Mouse (Mus musculus): ENCODE measurements at regions not wholly inside any gene's neighbourhood (a gene's known extent, or its start where the extent isn't known, plus 50 kb on each side); places are given as distances from the start of the nearest gene placed in this dataset.

- DNase-seq: no peak
These were observed 271.3 kb upstream of the Gpc5 start for GRCm38 (mm10) chr14:114820677-114821076.

GRCm38 (mm10) chr14:114821098-114821594, 270.9 kb upstream of the Gpc5 start:
- no peak for DNase-seq

GRCm38 (mm10) chr14:114821672-114822071, 270.3 kb upstream of the Gpc5 start:
- no peak for DNase-seq

- no peak for DNase-seq
These were observed 265.2 kb upstream of the Gpc5 start for GRCm38 (mm10) chr14:114826662-114827321.

GRCm38 (mm10) chr14:114829310-114829709, 262.7 kb upstream of the Gpc5 start:
- DNase-seq: no peak

GRCm38 (mm10) chr14:114832987-114833386, 259.0 kb upstream of the Gpc5 start:
- peak; percentile 15 for DNase-seq

GRCm38 (mm10) chr14:114836723-114837349, 255.2 kb upstream of the Gpc5 start:
- DNase-seq: no peak

- DNase-seq: no peak
These were observed 254.3 kb upstream of the Gpc5 start for GRCm38 (mm10) chr14:114837652-114838276.

GRCm38 (mm10) chr14:114839340-114839903, 252.6 kb upstream of the Gpc5 start:
- no peak for DNase-seq

GRCm38 (mm10) chr14:114840766-114841165, 251.2 kb upstream of the Gpc5 start:
- DNase-seq: no peak

- DNase-seq: no peak
These were observed 250.5 kb upstream of the Gpc5 start for GRCm38 (mm10) chr14:114841552-114841951.

- DNase-seq: no peak
These were observed 249.7 kb upstream of the Gpc5 start for GRCm38 (mm10) chr14:114842327-114842726.

GRCm38 (mm10) chr14:114843105-114843743, 248.8 kb upstream of the Gpc5 start:
- DNase-seq: no peak

- DNase-seq: no peak
These were observed 237.5 kb upstream of the Gpc5 start for GRCm38 (mm10) chr14:114854324-114855054.

- no peak for DNase-seq
These were observed 236.8 kb upstream of the Gpc5 start for GRCm38 (mm10) chr14:114855055-114855740.

- DNase-seq: no peak
These were observed 236.3 kb upstream of the Gpc5 start for GRCm38 (mm10) chr14:114855746-114856145.

GRCm38 (mm10) chr14:114856243-114857031, 235.6 kb upstream of the Gpc5 start:
- DNase-seq: no peak

- no peak for DNase-seq
These were observed 234.8 kb upstream of the Gpc5 start for GRCm38 (mm10) chr14:114857171-114857570.

- DNase-seq: no peak
These were observed 234.3 kb upstream of the Gpc5 start for GRCm38 (mm10) chr14:114857689-114858088.

GRCm38 (mm10) chr14:114863585-114863984, 228.4 kb upstream of the Gpc5 start:
- DNase-seq: no peak

- no peak for DNase-seq
These were observed 227.9 kb upstream of the Gpc5 start for GRCm38 (mm10) chr14:114864102-114864501.
